Mouse (Mus musculus): ENCODE measurements around the gene Amd1.

DNA sequence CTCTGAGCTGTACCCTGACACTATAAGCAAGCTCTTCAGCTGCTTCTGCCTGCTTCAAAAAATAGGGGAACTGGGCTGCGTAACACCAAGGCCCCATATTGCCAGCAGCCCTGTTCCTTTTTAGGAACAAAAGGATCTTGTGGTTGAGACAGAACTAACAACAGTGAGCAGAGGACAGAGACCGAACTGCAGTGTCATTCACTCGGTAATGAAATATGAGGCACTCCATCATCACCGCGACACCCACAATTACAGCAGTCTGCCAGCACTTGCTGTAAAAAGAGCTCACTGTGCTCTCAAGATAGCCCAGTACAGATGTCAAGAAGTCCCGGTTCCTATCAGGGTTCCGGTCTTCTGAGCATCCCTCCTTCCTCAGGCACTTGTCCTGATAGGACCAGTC lies 26.0 kb downstream of the Amd1 start:
- TF ChIP-seq CTCF (IDR thresholded peaks at IDR 0.05; ENCODE audit: low read depth), result no peak
- no peak for TF ChIP-seq EP300 (IDR thresholded peaks at IDR 0.05; ENCODE audit: low read depth)

Data from liver, postnatal 0 days (tissue).